Mouse (Mus musculus) limb, embryonic 15.5 days (tissue): ENCODE measurements at regions not wholly inside any gene's neighbourhood (a gene's known extent, or its start where the extent isn't known, plus 50 kb on each side); places are given as distances from the start of the nearest gene placed in this dataset.

ENCODE experiments used
- ATAC-seq: fragments of 200-750 bp; cut with Nextera tagmentation; 2 replicates; pipeline ENCODE4 v1.8.0; 2017; ENCODE audit warnings: low read depth, moderate TSS enrichment; ENCODE audit not compliant: insufficient number of reproducible peaks, low FRiP score, low TSS enrichment
- H3K27ac ChIP-seq: fragments of 300-500 bp; sonication (generic); 2 replicates; pipeline ENCODE4 v1.5.1; 2015; ENCODE audit warnings: moderate library complexity, mild to moderate bottlenecking, inconsistent platforms
- H3K27me3 ChIP-seq: fragments of 300-500 bp; sonication (generic); 2 replicates; pipeline ENCODE4 v1.6.1; 2015; ENCODE audit warnings: inconsistent platforms
- H3K36me3 ChIP-seq: fragments of 300-500 bp; sonication (generic); 2 replicates; pipeline ENCODE4 v1.6.1; 2015; ENCODE audit warnings: inconsistent platforms
- H3K4me1 ChIP-seq: fragments of 300-500 bp; sonication (generic); 2 replicates; pipeline ENCODE4 v1.6.1; 2015; ENCODE audit warnings: inconsistent platforms
- H3K4me2 ChIP-seq: fragments of 300-500 bp; sonication (generic); 2 replicates; pipeline ENCODE4 v1.6.1; 2015; ENCODE audit warnings: mild to moderate bottlenecking, inconsistent platforms
- H3K4me3 ChIP-seq: fragments of 300-500 bp; sonication (generic); 2 replicates; pipeline ENCODE4 v1.5.1; 2015; ENCODE audit warnings: mild to moderate bottlenecking, inconsistent platforms
- H3K9ac ChIP-seq: fragments of 300-500 bp; sonication (generic); 2 replicates; pipeline ENCODE4 v1.6.1; 2015; ENCODE audit warnings: inconsistent platforms
- H3K9me3 ChIP-seq: fragments of 300-500 bp; sonication (generic); 2 replicates; pipeline ENCODE4 v1.6.1; 2016; ENCODE audit warnings: inconsistent platforms
- WGBS: fragments of 180-500 bp; shearing (Covaris S2); methylation state at CpG from one replicate; pipeline ENCODE4 v1.1.7; 2015; 5-methylcytosine and 5-hydroxymethylcytosine counted together

DNA sequence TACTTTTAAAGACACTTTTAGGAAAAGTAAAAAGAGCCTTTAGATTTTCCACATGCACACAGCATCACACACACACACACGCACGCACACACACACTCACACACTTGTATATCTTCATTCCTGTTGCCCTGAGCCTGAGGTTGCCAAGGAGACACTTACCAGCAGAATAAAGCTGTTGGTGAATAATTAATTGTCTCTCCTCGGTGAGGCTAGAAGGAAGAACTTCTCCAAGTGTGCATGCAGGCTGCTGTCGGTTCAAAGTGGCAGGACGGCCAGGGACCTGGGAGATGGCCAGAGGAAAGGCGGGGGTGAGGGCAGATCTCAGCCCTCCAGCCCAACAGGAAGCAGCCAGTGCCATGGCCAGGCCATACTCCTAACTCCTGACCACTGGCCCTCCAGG, 98.6 kb upstream of the Prok2 start:
- 65% methylated on average over 6 of the region's 6 CpGs for WGBS
- no peak for ATAC-seq

DNA sequence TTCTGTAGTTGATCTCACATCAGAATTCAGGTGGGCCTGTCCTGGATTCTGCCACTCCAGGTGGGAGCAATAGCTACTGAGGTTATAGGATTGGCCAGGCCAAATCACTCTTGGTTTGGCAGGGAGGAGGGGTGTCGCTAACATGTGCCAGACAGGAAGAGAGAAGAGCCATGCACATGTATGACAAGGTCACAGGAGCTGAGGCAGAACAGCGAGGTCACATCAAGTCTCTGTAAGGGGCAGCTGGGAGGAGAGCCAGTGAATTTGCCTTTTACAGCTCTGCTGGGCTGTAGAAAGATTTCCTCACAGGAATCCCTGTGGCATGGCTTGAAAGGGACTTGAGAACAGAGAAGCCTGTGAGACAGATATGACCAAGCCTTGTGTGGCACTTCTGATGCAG, 96.3 kb upstream of the Prok2 start:
- Histone ChIP-seq H3K4me2 (no peak overlapping the region), H3K9me3 (no peaks in the 10 kb centered on the region), H3K9ac (no peak overlapping the region), H3K27me3 (no peaks in the 10 kb centered on the region), H3K36me3 (no peaks in the 10 kb centered on the region), H3K27ac (no peak overlapping the region), H3K4me3 (no peak overlapping the region), H3K4me1 (peaks cover 8% of the 10 kb centered on the region)
- ATAC-seq = no peak
- WGBS = 69% methylated on average over 2 of the region's 2 CpGs

More for the DNA sequence above, 98.6 kb upstream of the Prok2 start:
- Histone ChIP-seq H3K4me3 (no peak overlapping the region), H3K9ac (no peak overlapping the region), H3K27me3 (no peaks in the 10 kb centered on the region), H3K4me1 (no peaks in the 10 kb centered on the region; the same call in 1 of the 2 replicates), H3K27ac (no peak overlapping the region), H3K36me3 (no peaks in the 10 kb centered on the region), H3K9me3 (no peaks in the 10 kb centered on the region), H3K4me2 (no peak overlapping the region)

- H3K4me1 ChIP-seq = peaks cover 13% of the 10 kb centered on the region
- H3K9me3 ChIP-seq = no peaks in the 10 kb centered on the region
- no peak for ATAC-seq
- H3K36me3 ChIP-seq = no peaks in the 10 kb centered on the region
- 28% methylated on average over 8 of the region's 8 CpGs for WGBS
- H3K27me3 ChIP-seq = no peaks in the 10 kb centered on the region
- no peak overlapping the region for H3K4me3 ChIP-seq
- no peak overlapping the region for H3K9ac ChIP-seq
- H3K4me2 ChIP-seq = no peak overlapping the region
- H3K27ac ChIP-seq = no peak overlapping the region
Measured at GRCm38 (mm10) chr6:99819255-99819929, 93.2 kb upstream of the Prok2 start.

GRCm38 (mm10) chr6:99818486-99818885, 92.3 kb upstream of the Prok2 start:
- H3K9me3 ChIP-seq = no peaks in the 10 kb centered on the region
- no peak overlapping the region for H3K4me3 ChIP-seq
- no peak overlapping the region for H3K27ac ChIP-seq
- H3K9ac ChIP-seq = no peak overlapping the region
- peaks cover 13% of the 10 kb centered on the region for H3K4me1 ChIP-seq
- no peak for ATAC-seq
- H3K27me3 ChIP-seq = no peaks in the 10 kb centered on the region
- H3K36me3 ChIP-seq = no peaks in the 10 kb centered on the region
- H3K4me2 ChIP-seq = no peak overlapping the region
- WGBS = 90% methylated on average over 6 of the region's 6 CpGs

DNA sequence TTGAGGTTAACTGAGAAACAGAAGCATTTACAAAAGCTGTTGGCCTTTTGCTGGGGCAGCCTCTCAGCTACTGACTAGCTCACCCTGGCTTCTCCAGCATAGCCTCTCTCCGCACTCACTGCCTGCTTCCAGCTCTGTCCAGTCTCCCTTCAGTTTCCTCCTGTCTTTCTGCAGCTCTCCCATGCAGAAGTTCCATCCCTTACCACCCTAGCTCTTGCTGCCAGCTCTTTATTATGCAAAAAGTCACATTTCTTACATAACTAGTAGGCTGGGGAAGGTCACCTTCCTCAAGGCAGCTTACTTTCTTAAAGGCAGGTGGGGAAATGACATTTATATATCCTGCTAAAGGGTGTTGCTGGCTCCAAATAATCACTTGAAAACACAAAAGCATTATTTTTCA, 91.1 kb upstream of the Prok2 start:
- no peaks in the 10 kb centered on the region for H3K36me3 ChIP-seq
- H3K4me3 ChIP-seq = no peak overlapping the region
- no peak for ATAC-seq
- H3K27me3 ChIP-seq = no peaks in the 10 kb centered on the region
- no peak overlapping the region for H3K27ac ChIP-seq
- H3K9ac ChIP-seq = no peak overlapping the region
- no peaks in the 10 kb centered on the region for H3K9me3 ChIP-seq
- 93% methylated on average over 1 of the region's 1 CpGs for WGBS
- H3K4me2 ChIP-seq = no peak overlapping the region
- H3K4me1 ChIP-seq = peaks cover 13% of the 10 kb centered on the region

DNA sequence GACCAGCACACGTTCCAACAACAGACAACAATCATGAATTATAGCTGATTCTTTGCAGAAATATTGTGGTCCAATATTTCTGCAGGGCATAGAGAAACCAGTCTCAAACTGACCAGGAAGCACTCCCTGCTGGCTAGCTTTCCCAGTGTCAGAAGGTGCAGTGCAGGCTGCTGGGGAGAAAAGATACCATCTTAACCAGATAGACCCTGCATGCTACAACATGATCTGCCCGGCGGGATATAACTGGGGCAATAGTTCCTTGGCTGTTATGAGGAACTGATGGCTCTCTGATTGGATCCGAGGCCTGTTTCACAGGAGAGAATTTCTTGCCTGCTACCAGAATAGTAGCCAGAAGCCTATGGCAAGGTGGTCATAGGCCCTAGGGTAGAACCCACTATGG, 86.9 kb upstream of the Prok2 start:
- H3K9me3 ChIP-seq = no peaks in the 10 kb centered on the region
- no peak overlapping the region for H3K4me2 ChIP-seq
- WGBS = 83% methylated on average over 4 of the region's 4 CpGs
- H3K27ac ChIP-seq = no peak overlapping the region
- H3K36me3 ChIP-seq = no peaks in the 10 kb centered on the region
- no peaks in the 10 kb centered on the region for H3K27me3 ChIP-seq
- H3K9ac ChIP-seq = no peak overlapping the region
- peaks cover 26% of the 10 kb centered on the region for H3K4me1 ChIP-seq
- no peak overlapping the region for H3K4me3 ChIP-seq
- no peak for ATAC-seq

DNA sequence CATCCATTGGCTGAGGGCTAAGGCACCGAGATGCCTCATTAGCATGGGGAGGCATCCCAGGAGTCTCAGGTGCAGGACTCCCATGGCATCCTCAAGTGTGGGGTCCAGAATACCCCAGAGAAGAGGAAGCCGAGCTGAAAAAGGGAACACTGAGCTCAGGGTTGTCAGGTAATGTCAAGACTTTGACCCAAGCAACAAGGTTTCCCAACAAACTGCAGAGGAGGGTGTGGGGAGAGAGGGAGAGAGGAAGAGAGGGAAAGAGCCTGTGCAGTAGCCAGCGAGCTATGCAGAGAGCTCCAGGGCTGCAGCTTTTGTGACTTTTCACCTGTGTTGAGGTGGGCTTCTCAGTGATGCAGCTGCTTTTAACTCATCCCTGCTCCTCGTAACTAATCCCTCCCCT, 85.7 kb upstream of the Prok2 start:
- Histone ChIP-seq H3K36me3 (no peaks in the 10 kb centered on the region), H3K27ac (0 out of 2 replicates have a peak overlapping the region, but pooled peaks have one; percentile 63)
- 88% methylated on average over 4 of the region's 4 CpGs for WGBS

DNA sequence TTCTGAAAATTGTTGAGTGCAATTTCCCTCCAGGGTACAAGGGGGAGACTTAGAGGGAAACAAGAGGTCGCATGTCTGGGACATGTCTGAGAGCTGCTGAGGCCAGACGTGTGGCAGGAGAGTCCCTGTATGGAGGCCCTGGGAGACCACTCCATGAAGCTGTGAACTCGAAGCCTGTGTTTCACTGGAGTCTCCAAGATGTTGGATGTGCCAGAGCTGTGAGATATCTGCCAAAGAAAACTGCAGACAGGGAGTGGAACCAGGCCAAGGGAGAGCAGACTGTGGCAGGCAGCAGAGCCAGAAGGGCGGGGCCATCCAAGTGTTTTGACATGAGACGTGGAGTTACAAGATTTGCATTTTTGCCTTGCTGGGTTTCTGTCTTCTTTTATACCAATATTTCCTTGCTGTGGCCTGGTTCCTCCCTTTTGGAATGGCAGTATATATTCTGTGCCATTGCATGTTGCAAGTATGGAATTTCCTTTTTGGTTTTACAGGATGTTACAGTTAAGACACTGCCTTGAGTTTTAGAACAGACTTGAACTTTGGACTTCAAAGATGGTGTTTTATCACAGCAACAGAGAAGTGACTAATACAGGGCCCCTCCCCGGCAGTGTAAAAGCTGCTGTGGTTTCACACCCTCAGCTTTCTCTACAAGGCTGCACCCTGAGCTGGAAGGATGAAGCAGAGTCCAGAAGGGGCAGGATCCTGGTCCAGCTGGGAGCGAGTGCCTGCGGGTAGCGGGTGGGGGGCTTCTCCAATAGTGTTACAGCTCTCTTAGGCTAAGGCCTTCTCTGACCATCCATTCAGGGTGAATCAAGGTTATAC, 85.0 kb upstream of the Prok2 start:
- Histone ChIP-seq H3K9me3 (no peaks in the 10 kb centered on the region), H3K4me3 (no peak overlapping the region), H3K4me2 (no peak overlapping the region), H3K27me3 (no peaks in the 10 kb centered on the region), H3K4me1 (peaks cover 26% of the 10 kb centered on the region), H3K36me3 (no peaks in the 10 kb centered on the region), H3K9ac (no peak overlapping the region), H3K27ac (peak overlapping the region; percentile 63)
- ATAC-seq = peak; percentile 83
- 43% methylated on average over 9 of the region's 9 CpGs for WGBS

More for the DNA sequence above, 85.7 kb upstream of the Prok2 start:
- no peaks in the 10 kb centered on the region for H3K27me3 ChIP-seq
- H3K4me1 ChIP-seq = peaks cover 26% of the 10 kb centered on the region
- H3K9ac ChIP-seq = no peak overlapping the region
- ATAC-seq = no peak
- H3K9me3 ChIP-seq = no peaks in the 10 kb centered on the region
- no peak overlapping the region for H3K4me3 ChIP-seq
- H3K4me2 ChIP-seq = no peak overlapping the region

- Histone ChIP-seq H3K36me3 (no peaks in the 10 kb centered on the region), H3K4me2 (peak overlapping the region; percentile 45), H3K4me3 (no peak overlapping the region), H3K9me3 (no peaks in the 10 kb centered on the region), H3K4me1 (peaks cover 18% of the 10 kb centered on the region), H3K27ac (no peak overlapping the region), H3K9ac (no peak overlapping the region), H3K27me3 (peaks cover 5% of the 10 kb centered on the region; the same call in 1 of the 2 replicates)
- 23% methylated on average over 10 of the region's 10 CpGs for WGBS
- no peak for ATAC-seq
Measured at GRCm38 (mm10) chr6:99804905-99805245, 78.7 kb upstream of the Prok2 start.

DNA sequence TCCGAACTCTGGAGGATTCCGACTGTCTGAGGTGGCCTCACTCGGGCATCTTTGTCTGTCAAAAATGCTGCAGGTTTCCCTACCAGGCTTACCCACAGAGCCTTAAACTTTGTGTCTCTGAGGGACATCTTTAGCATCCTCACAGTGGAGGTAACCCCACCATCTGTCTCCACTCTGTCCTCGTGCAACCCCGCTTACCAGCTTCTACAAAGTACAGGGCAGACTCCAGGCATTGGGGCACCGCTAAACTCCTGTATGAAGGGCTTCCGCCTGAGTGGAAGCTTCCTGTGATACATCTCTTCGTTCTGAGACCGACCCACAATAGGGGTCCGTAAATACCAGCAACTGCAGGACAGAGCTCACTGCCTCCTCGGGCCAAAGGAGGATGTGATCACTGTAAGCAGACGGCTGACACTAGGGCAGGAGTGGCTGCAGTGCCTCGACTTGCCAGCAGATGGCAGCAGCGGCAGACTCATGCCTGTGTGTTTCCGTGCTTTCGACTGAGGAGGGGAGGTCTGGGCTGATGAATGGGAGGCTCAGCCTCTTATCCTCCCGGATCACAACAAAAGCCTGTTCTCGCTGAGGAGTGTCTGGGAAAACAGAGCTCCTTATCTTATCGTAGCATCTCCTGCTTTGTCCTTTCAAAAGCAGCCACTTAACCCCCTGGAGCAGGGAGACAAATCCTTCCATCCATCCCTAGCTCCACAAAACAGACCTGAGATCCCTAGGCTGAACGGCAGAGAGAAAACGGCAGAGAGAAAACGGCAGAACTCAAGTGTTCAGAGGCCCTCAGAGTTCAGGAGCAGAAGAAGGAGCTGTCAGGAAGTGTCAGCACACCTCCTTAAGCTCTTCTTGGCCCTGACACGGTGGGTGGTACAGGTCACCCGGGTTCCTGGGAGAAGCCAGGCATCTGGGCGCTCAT, 78.1 kb upstream of the Prok2 start:
- H3K4me1 ChIP-seq = peaks cover 18% of the 10 kb centered on the region
- peak overlapping the region; percentile 17; the same call in 1 of the 2 replicates for H3K4me3 ChIP-seq
- peaks cover 5% of the 10 kb centered on the region; the same call in 1 of the 2 replicates for H3K27me3 ChIP-seq
- H3K4me2 ChIP-seq = peak overlapping the region; percentile 45
- H3K9me3 ChIP-seq = no peaks in the 10 kb centered on the region
- H3K27ac ChIP-seq = no peak overlapping the region
- no peaks in the 10 kb centered on the region for H3K36me3 ChIP-seq
- WGBS = 24% methylated on average over 25 of the region's 25 CpGs
- H3K9ac ChIP-seq = no peak overlapping the region
- peak; percentile 46; the same call in 1 of the 2 replicates for ATAC-seq

GRCm38 (mm10) chr6:99800919-99801318, 74.7 kb upstream of the Prok2 start:
- H3K4me1 ChIP-seq = peaks cover 18% of the 10 kb centered on the region
- WGBS = 71% methylated on average over 6 of the region's 6 CpGs
- no peak overlapping the region for H3K4me3 ChIP-seq
- H3K9ac ChIP-seq = no peak overlapping the region
- peaks cover 5% of the 10 kb centered on the region; the same call in 1 of the 2 replicates for H3K27me3 ChIP-seq
- H3K9me3 ChIP-seq = no peaks in the 10 kb centered on the region
- H3K4me2 ChIP-seq = no peak overlapping the region
- no peak overlapping the region for H3K27ac ChIP-seq
- no peak for ATAC-seq
- no peaks in the 10 kb centered on the region for H3K36me3 ChIP-seq
